Mouse (Mus musculus) brown adipose tissue, adult 24 weeks (tissue): ENCODE measurements around the gene Agps. TPM values are rescaled to one million over a fixed set of nuclear protein-coding genes. Genes with fewer than 3 reads are reported as not detected.

Experiments
- H3K27ac ChIP-seq: fragments of 200-500 bp; replicated peaks from 2 replicates; pipeline ENCODE4 v1.5.1; 2012; ENCODE audit warnings: low read depth, mild to moderate bottlenecking, low read length
- H3K4me1 ChIP-seq: fragments of 200-500 bp; 2 replicates; pipeline ENCODE4 v1.6.1; 2012; ENCODE audit warnings: low read length, mixed read lengths; ENCODE audit not compliant: control insufficient read depth, insufficient read depth, insufficient read length
- H3K4me3 ChIP-seq: fragments of 200-500 bp; 2 replicates; pipeline ENCODE4 v1.5.1; 2012; ENCODE audit warnings: low read depth, mild to moderate bottlenecking, low read length, moderate library complexity; ENCODE audit not compliant: insufficient read depth
- polyA plus RNA-seq: library from polyadenylated mRNA; stranded (reverse); fragments of >200 nt; gene quantifications from 2 replicates; pipeline ENCODE4 v1.2.4, GENCODE M21; 2012; ENCODE audit not compliant: missing spikeins, insufficient read depth, insufficient read length

Agps gene
- polyA plus RNA-seq: 14.5 and 17.6 TPM in 2 replicates

- H3K4me1 ChIP-seq: peaks cover 8% of the 10 kb centered on the region
- peak within 1 kb of the TSS; percentile 79 for H3K4me3 ChIP-seq
- peak within 1 kb of the TSS; percentile 67 for H3K27ac ChIP-seq
Observed at GRCm38 (mm10) chr2:75831881-75832633, at the start of gene Agps. TSS of gene Agps (plus strand) at chr2:75832177.

GRCm38 (mm10) chr2:75786075-75786474 lies 45.9 kb upstream of the Agps start:
- Histone ChIP-seq H3K4me1 (no peaks in the 10 kb centered on the region), H3K27ac (no peak overlapping the region), H3K4me3 (no peak overlapping the region)

- no peak overlapping the region for H3K27ac ChIP-seq
- no peaks in the 10 kb centered on the region for H3K4me1 ChIP-seq
Observed at GRCm38 (mm10) chr2:75788511-75788910, 43.5 kb upstream of the Agps start.

GRCm38 (mm10) chr2:75789959-75790523 lies 41.9 kb upstream of the Agps start:
- Histone ChIP-seq H3K4me3 (no peak overlapping the region), H3K4me1 (no peaks in the 10 kb centered on the region), H3K27ac (no peak overlapping the region)

More at GRCm38 (mm10) chr2:75788511-75788910, 43.5 kb upstream of the Agps start:
- no peak overlapping the region for H3K4me3 ChIP-seq

- H3K4me1 ChIP-seq: no peaks in the 10 kb centered on the region
- peak overlapping the region; percentile 45; the same call in 1 of the 2 replicates for H3K27ac ChIP-seq
- H3K4me3 ChIP-seq: peak overlapping the region; percentile 41
Observed at GRCm38 (mm10) chr2:75791561-75792308, 40.2 kb upstream of the Agps start.

DNA sequence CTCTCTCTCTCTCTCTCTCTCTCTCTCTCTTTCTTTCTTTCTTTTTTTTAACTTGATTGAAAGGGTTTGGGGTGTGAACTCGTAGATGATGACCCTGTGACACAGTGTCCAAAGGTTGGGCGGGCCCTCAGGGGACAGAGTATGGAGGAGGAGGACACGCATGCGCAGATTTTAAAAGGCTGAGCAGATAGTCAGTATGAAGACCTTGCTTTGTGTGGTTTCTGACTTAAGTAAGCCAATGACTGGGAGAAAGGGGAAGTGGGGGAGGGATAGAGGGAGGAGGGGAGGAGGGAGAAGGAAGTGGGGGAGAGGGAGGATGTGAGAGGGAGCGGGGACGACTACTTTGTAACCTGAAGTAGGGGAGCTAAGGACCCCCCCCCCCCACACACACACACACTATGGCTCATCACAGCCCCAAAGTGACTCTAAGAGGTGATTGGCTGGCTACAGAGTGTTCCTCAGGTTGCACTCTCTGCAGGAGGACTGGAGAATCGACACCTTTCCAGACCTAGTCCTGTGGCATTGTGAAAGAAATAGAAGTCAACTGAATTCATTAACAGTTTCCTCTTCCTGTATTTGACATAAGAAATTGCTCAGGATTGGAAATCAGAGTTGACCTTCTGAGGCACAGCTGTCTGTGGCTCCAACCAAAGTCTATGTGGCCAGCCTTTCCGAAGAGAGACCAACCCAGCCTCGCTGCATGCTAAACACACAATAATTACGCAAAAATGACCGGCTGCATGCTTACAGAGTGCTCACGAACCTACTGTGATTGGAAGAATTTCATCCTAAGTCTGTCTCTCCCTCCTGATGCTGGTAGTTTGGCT lies 39.4 kb upstream of the Agps start:
- no peak overlapping the region for H3K27ac ChIP-seq
- H3K4me3 ChIP-seq: no peak overlapping the region
- H3K4me1 ChIP-seq: no peaks in the 10 kb centered on the region

GRCm38 (mm10) chr2:75796181-75796580 lies 35.8 kb upstream of the Agps start:
- no peak overlapping the region for H3K27ac ChIP-seq
- H3K4me3 ChIP-seq: no peak overlapping the region
- no peaks in the 10 kb centered on the region; the same call in 1 of the 2 replicates for H3K4me1 ChIP-seq

DNA sequence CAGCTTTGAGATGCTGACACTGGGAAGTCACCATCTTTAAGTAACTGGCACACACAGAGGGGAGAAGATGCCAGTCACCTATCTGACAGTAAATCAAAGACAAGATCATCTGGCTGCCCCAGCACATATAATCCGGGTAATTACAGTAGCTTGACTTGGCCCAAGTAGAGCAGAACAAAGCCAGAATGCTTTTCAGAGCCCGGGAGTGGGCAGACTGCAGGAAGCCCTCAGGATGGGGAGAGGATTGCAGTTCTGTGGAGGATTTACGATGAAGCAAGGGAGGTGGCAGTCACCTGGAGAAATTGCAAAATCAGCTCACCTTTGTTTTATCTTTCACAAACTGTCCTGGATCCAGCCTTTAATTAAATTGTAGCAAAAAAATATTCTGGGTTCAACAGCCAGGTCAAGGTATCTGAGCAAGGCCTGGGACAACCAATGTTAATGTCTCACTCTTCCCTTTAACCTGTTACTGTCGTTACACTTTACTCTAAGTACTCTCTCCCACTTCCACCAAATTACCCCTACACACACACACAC lies 33.5 kb upstream of the Agps start:
- Histone ChIP-seq H3K4me3 (no peak overlapping the region), H3K27ac (no peak overlapping the region), H3K4me1 (peaks cover 4% of the 10 kb centered on the region)

GRCm38 (mm10) chr2:75805767-75806166 lies 26.2 kb upstream of the Agps start:
- no peak overlapping the region for H3K27ac ChIP-seq
- peaks cover 4% of the 10 kb centered on the region for H3K4me1 ChIP-seq
- no peak overlapping the region for H3K4me3 ChIP-seq

DNA sequence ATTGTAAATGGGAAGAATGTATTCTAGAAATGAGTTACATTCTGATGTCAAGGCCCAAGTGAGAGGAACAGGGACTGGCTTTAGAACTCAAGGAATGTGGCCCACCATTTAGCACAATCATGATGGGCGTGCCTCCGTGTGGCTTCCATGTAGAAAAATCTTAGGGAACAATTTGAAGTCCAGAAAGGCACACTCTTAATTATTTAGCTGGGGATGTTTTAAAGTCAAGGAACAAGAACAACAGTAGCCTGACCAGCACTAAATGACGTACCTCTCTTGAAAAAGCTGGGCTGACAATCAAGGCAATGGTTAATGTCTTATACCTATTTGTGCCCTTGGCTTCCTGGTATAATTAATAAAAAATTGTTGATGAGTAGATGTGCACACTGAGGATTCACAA lies 25.1 kb upstream of the Agps start:
- no peak overlapping the region for H3K4me3 ChIP-seq
- H3K4me1 ChIP-seq: peaks cover 3% of the 10 kb centered on the region
- H3K27ac ChIP-seq: no peak overlapping the region

GRCm38 (mm10) chr2:75807460-75807859 lies 24.5 kb upstream of the Agps start:
- H3K27ac ChIP-seq: no peak overlapping the region
- no peaks in the 10 kb centered on the region for H3K4me1 ChIP-seq
- H3K4me3 ChIP-seq: no peak overlapping the region

GRCm38 (mm10) chr2:75814880-75815279 lies 17.1 kb upstream of the Agps start:
- peaks cover 6% of the 10 kb centered on the region; the same call in 1 of the 2 replicates for H3K4me1 ChIP-seq
- H3K4me3 ChIP-seq: peak overlapping the region; percentile 30
- H3K27ac ChIP-seq: peak overlapping the region; percentile 75; the same call in 1 of the 2 replicates

GRCm38 (mm10) chr2:75815521-75815920 lies 16.5 kb upstream of the Agps start:
- H3K4me3 ChIP-seq: peak overlapping the region; percentile 30; the same call in 1 of the 2 replicates
- H3K27ac ChIP-seq: no peak overlapping the region; the same call in 1 of the 2 replicates
- peaks cover 6% of the 10 kb centered on the region; the same call in 1 of the 2 replicates for H3K4me1 ChIP-seq

DNA sequence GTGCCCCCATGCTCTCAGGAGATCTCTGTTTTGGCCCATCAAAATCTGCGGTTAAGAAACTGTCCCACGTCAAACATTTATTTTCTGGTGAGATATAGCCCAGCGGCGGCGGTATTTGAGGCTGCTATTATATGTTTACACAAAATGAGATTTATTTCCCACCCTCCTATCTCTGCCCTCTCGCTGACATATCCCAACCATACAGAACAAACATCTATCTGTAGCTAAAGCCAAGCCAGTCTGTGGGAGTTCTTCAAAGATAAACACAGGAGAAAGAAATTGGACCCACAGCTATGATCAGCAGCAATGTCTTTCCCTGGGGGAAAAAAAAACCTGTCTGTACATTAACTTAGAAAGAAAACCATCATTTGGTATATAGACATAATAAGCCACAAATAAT lies 15.3 kb upstream of the Agps start:
- peaks cover 6% of the 10 kb centered on the region; the same call in 1 of the 2 replicates for H3K4me1 ChIP-seq
- H3K27ac ChIP-seq: no peak overlapping the region
- H3K4me3 ChIP-seq: no peak overlapping the region
